Mouse (Mus musculus) cortical plate, adult 2 months (tissue): ENCODE measurements around the gene Kif28.

Source experiments
- CTCF ChIP-seq: fragments of 200-500 bp; IDR thresholded peaks from 2 replicates; pipeline ENCODE4 v1.5.1; 2011; ENCODE audit warnings: mild to moderate bottlenecking, control low read depth, low read length; ENCODE audit not compliant: insufficient read depth; ENCODE audit errors: extremely low read depth
- POLR2A ChIP-seq: fragments of 200-500 bp; IDR thresholded peaks from 2 replicates; pipeline ENCODE4 v1.6.1; 2011; ENCODE audit warnings: mild to moderate bottlenecking, low read length, control low read depth; ENCODE audit not compliant: insufficient read depth; ENCODE audit errors: extremely low read depth

DNA sequence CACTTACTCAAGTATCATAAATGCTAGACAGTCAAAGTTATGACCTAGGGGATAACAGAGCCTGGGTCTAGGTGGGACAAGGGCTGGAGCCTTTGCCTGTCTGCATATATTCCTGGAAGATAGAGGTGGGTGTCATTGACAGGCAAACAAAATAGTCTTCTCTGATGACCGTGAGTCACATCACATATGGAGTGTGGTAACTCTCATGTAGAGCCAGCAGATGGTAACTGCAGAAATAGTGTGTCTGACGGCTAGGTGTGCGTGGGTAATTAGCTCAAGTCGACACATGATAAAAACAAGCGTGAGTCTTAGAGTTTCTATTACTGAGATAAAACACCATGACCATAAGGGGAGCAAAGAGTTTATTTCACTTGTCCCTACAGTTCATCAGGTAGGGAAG is 82.0 kb downstream of the Kif28 start:
- TF ChIP-seq POLR2A (no peak), CTCF (no peak)
